Mouse (Mus musculus): ENCODE results near the gene Prpf8.

DNA sequence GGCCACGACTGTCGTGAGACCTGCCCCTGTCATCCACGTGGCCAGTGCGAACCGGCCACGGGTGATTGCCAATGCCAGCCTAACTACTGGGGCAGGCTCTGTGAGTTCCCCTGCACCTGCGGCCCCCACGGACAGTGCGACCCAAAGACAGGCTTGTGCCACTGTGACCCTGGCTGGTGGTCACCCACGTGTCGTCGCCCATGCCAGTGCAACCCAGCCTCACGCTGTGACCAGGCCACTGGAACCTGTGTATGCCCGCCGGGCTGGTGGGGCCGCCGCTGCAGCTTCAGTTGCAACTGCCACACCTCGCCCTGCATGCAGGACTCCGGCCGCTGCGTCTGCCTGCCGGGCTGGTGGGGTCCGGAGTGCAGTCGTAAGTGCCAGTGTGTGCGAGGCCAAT is 28.6 kb downstream of the Prpf8 start:
- TF ChIP-seq CTCF (IDR thresholded peaks at IDR 0.05; ENCODE audit: control insufficient read depth, insufficient read depth, insufficient read length): no peak
- TF ChIP-seq MAX (IDR thresholded peaks at IDR 0.05): no peak
- no peak for TF ChIP-seq FOSL1 (IDR thresholded peaks at IDR 0.05; ENCODE audit: insufficient read depth, low read length, poor library complexity, severe bottlenecking)
- no peak for TF ChIP-seq MYOD1 (IDR thresholded peaks at IDR 0.05; ENCODE audit: control insufficient read depth, insufficient read length, low read depth)

All from C2C12 (cell line).